Mouse (Mus musculus) stomach, embryonic 14.5 days (tissue): ENCODE data around the gene Rad51b. TPM values are rescaled to one million over a fixed set of nuclear protein-coding genes. Genes with fewer than 3 reads are reported as not detected.
A peak's percentile ranks its signal among the peaks of the same experiment; 100 is the strongest.

Source experiments
- ATAC-seq: fragments of 200-750 bp; cut with Nextera tagmentation; 2 replicates; pipeline ENCODE4 v1.8.0; 2017; ENCODE audit warnings: low read depth, moderate TSS enrichment; ENCODE audit not compliant: insufficient number of reproducible peaks, insufficient read depth, low FRiP score
- H3K27ac ChIP-seq: fragments of 300-500 bp; sonication (generic); 2 replicates; pipeline ENCODE4 v1.5.1; 2014; ENCODE audit warnings: mild to moderate bottlenecking, low read length, moderate library complexity, mixed read lengths
- H3K27me3 ChIP-seq: fragments of 300-500 bp; sonication (generic); 2 replicates; pipeline ENCODE4 v1.6.1; 2014; ENCODE audit warnings: low read length, control low read depth, mixed read lengths; ENCODE audit not compliant: control insufficient read depth, insufficient read depth
- H3K36me3 ChIP-seq: fragments of 300-500 bp; sonication (generic); 2 replicates; pipeline ENCODE4 v1.6.1; 2014; ENCODE audit warnings: mild to moderate bottlenecking, control low read depth, low read length, moderate library complexity, mixed read lengths; ENCODE audit not compliant: control insufficient read depth, insufficient read depth
- H3K4me1 ChIP-seq: fragments of 300-500 bp; sonication (generic); 2 replicates; pipeline ENCODE4 v1.6.1; 2014; ENCODE audit warnings: low read length, control low read depth, mixed read lengths; ENCODE audit not compliant: control insufficient read depth, insufficient read depth
- H3K4me2 ChIP-seq: fragments of 300-500 bp; sonication (generic); replicated peaks from 2 replicates; pipeline ENCODE4 v1.6.1; 2014; ENCODE audit warnings: low read depth, low read length, control low read depth
- H3K4me3 ChIP-seq: fragments of 300-500 bp; sonication (generic); 2 replicates; pipeline ENCODE4 v1.5.1; 2014; ENCODE audit warnings: low read depth, low read length, control low read depth
- H3K9ac ChIP-seq: fragments of 300-500 bp; sonication (generic); replicated peaks from 2 replicates; pipeline ENCODE4 v1.6.1; 2014; ENCODE audit warnings: low read depth, mild to moderate bottlenecking, control low read depth, low read length, moderate library complexity, mixed read lengths
- H3K9me3 ChIP-seq: fragments of 300-500 bp; sonication (generic); 2 replicates; pipeline ENCODE4 v1.6.1; 2016; ENCODE audit warnings: low read depth, low read length, control low read depth; ENCODE audit not compliant: control insufficient read depth
- WGBS: fragments of 180-500 bp; shearing (Covaris S2); extraction: QIAGEN DNeasy Blood & Tissue Kit; methylation state at CpG from one replicate; pipeline ENCODE4 v1.1.7; 2014; 5-methylcytosine and 5-hydroxymethylcytosine counted together
- polyA plus RNA-seq: library from polyadenylated mRNA; unstranded; fragments of >200 nt; fragmentation: Nextera tagmentation; extraction: Ambion mirVana; gene quantifications from 2 replicates; pipeline ENCODE4 v1.2.1, GENCODE M21; 2014

Gene Rad51b
- polyA plus RNA-seq, 1 experiment from 2014 or later, result 8.4 TPM

- no peak overlapping the region for H3K27ac ChIP-seq
- no peak for ATAC-seq
- no peak overlapping the region for H3K9ac ChIP-seq
- no peaks in the 10 kb centered on the region for H3K27me3 ChIP-seq
- peaks cover 82% of the 10 kb centered on the region for H3K36me3 ChIP-seq
- H3K4me3 ChIP-seq, result no peak overlapping the region
- no peaks in the 10 kb centered on the region for H3K9me3 ChIP-seq
- no peaks in the 10 kb centered on the region for H3K4me1 ChIP-seq
- H3K4me2 ChIP-seq, result no peak overlapping the region
- 88% methylated on average over 8 of the region's 8 CpGs for WGBS
These were observed 14.5 kb upstream of the Rad51b start for GRCm38 (mm10) chr12:79282595-79282994.

- Histone ChIP-seq H3K4me1 (peaks cover 6% of the 10 kb centered on the region; the same call in 1 of the 2 replicates), H3K27me3 (no peaks in the 10 kb centered on the region), H3K9ac (no peak overlapping the region), H3K4me2 (no peak overlapping the region), H3K9me3 (no peaks in the 10 kb centered on the region), H3K36me3 (no peaks in the 10 kb centered on the region; the same call in 1 of the 2 replicates), H3K4me3 (no peak overlapping the region), H3K27ac (no peak overlapping the region)
- WGBS, result 74% methylated on average over 6 of the region's 6 CpGs
- ATAC-seq, result no peak
These were observed 4.2 kb upstream of the Rad51b start for GRCm38 (mm10) chr12:79292874-79293273.

GRCm38 (mm10) chr12:79296126-79296816, 811 bp upstream of the Rad51b start, which contains the start of gene Zfyve26:
Gene Zfyve26, minus strand, starts transcription at chr12:79296304.
- Histone ChIP-seq H3K4me2 (peak within 1 kb of the TSS; percentile 80), H3K4me3 (peak within 1 kb of the TSS; percentile 79), H3K27me3 (no peaks in the 10 kb centered on the region), H3K9ac (peak within 1 kb of the TSS; percentile 59), H3K36me3 (no peaks in the 10 kb centered on the region), H3K9me3 (no peaks in the 10 kb centered on the region), H3K27ac (peak within 1 kb of the TSS; percentile 28; the same call in 1 of the 2 replicates), H3K4me1 (peaks cover 6% of the 10 kb centered on the region; the same call in 1 of the 2 replicates)
- ATAC-seq, result peak; percentile 97
- under 1% methylated on average over 29 of the region's 29 CpGs for WGBS

- peak overlapping the region; percentile 79 for H3K4me3 ChIP-seq
These were observed 978 bp downstream of the Rad51b start for GRCm38 (mm10) chr12:79297884-79298636.

GRCm38 (mm10) chr12:79301802-79302201, 4.7 kb downstream of the Rad51b start:
- no peaks in the 10 kb centered on the region for H3K36me3 ChIP-seq
- H3K9ac ChIP-seq, result no peak overlapping the region
- no peak overlapping the region for H3K4me2 ChIP-seq
- WGBS, result 70% methylated on average over 9 of the region's 9 CpGs
- no peak overlapping the region for H3K4me3 ChIP-seq
- no peaks in the 10 kb centered on the region for H3K4me1 ChIP-seq
- no peak for ATAC-seq
- no peaks in the 10 kb centered on the region for H3K27me3 ChIP-seq
- H3K27ac ChIP-seq, result no peak overlapping the region
- no peaks in the 10 kb centered on the region for H3K9me3 ChIP-seq

More at GRCm38 (mm10) chr12:79297884-79298636, 978 bp downstream of the Rad51b start:
- no peak for ATAC-seq
- Histone ChIP-seq H3K4me2 (peak overlapping the region; percentile 66), H3K9ac (peak overlapping the region; percentile 59), H3K27ac (no peak overlapping the region), H3K4me1 (peaks cover 6% of the 10 kb centered on the region; the same call in 1 of the 2 replicates), H3K27me3 (no peaks in the 10 kb centered on the region), H3K9me3 (no peaks in the 10 kb centered on the region), H3K36me3 (no peaks in the 10 kb centered on the region)
- WGBS, result 12% methylated on average over 15 of the region's 15 CpGs

- H3K4me2 ChIP-seq, result no peak overlapping the region
- H3K4me1 ChIP-seq, result no peaks in the 10 kb centered on the region
- 48% methylated on average over 1 of the region's 1 CpGs for WGBS
- H3K27ac ChIP-seq, result no peak overlapping the region
- H3K9ac ChIP-seq, result no peak overlapping the region
- ATAC-seq, result no peak
- H3K36me3 ChIP-seq, result no peaks in the 10 kb centered on the region
- no peaks in the 10 kb centered on the region for H3K27me3 ChIP-seq
- H3K9me3 ChIP-seq, result no peaks in the 10 kb centered on the region
- H3K4me3 ChIP-seq, result no peak overlapping the region
These were observed 8.0 kb downstream of the Rad51b start for GRCm38 (mm10) chr12:79305131-79305530.

GRCm38 (mm10) chr12:79306013-79306412, 8.9 kb downstream of the Rad51b start:
- H3K4me2 ChIP-seq, result no peak overlapping the region
- H3K9ac ChIP-seq, result no peak overlapping the region
- no peak overlapping the region for H3K4me3 ChIP-seq
- H3K4me1 ChIP-seq, result no peaks in the 10 kb centered on the region
- no peaks in the 10 kb centered on the region for H3K9me3 ChIP-seq
- WGBS, result 47% methylated on average over 4 of the region's 4 CpGs
- H3K36me3 ChIP-seq, result no peaks in the 10 kb centered on the region
- H3K27ac ChIP-seq, result no peak overlapping the region
- no peak for ATAC-seq
- H3K27me3 ChIP-seq, result no peaks in the 10 kb centered on the region

GRCm38 (mm10) chr12:79313721-79314120, 16.6 kb downstream of the Rad51b start:
- no peaks in the 10 kb centered on the region for H3K36me3 ChIP-seq
- no peaks in the 10 kb centered on the region for H3K9me3 ChIP-seq
- no peak overlapping the region for H3K27ac ChIP-seq
- no peak overlapping the region for H3K4me3 ChIP-seq
- ATAC-seq, result no peak
- H3K4me2 ChIP-seq, result no peak overlapping the region
- no peaks in the 10 kb centered on the region for H3K27me3 ChIP-seq
- no peak overlapping the region for H3K9ac ChIP-seq
- WGBS, result 92% methylated on average over 4 of the region's 4 CpGs
- H3K4me1 ChIP-seq, result peaks cover 7% of the 10 kb centered on the region
